Mouse (Mus musculus) embryonic facial prominence, embryonic 13.5 days (tissue): ENCODE measurements at regions not wholly inside any gene's neighbourhood (a gene's known extent, or its start where the extent isn't known, plus 50 kb on each side); places are given as distances from the start of the nearest gene placed in this dataset.

Source experiments
- ATAC-seq: fragments of 200-750 bp; cut with Nextera tagmentation; 2 replicates; pipeline ENCODE4 v1.8.0; 2017; ENCODE audit warnings: low read depth; ENCODE audit not compliant: insufficient number of reproducible peaks, insufficient read depth, low FRiP score, low TSS enrichment
- H3K27ac ChIP-seq: fragments of 300-500 bp; sonication (generic); 2 replicates; pipeline ENCODE4 v1.5.1; 2015; ENCODE audit warnings: moderate library complexity, mild to moderate bottlenecking, inconsistent platforms
- H3K27me3 ChIP-seq: fragments of 300-500 bp; sonication (generic); 2 replicates; pipeline ENCODE4 v1.6.1; 2015; ENCODE audit warnings: mild to moderate bottlenecking, inconsistent platforms
- H3K36me3 ChIP-seq: fragments of 300-500 bp; sonication (generic); 2 replicates; pipeline ENCODE4 v1.6.1; 2015; ENCODE audit warnings: mild to moderate bottlenecking, inconsistent platforms
- H3K4me1 ChIP-seq: fragments of 300-500 bp; sonication (generic); 2 replicates; pipeline ENCODE4 v1.6.1; 2015; ENCODE audit warnings: inconsistent platforms
- H3K4me2 ChIP-seq: fragments of 300-500 bp; sonication (generic); 2 replicates; pipeline ENCODE4 v1.6.1; 2015; ENCODE audit warnings: moderate library complexity, mild to moderate bottlenecking, inconsistent platforms
- H3K4me3 ChIP-seq: fragments of 300-500 bp; sonication (generic); 2 replicates; pipeline ENCODE4 v1.5.1; 2015; ENCODE audit warnings: mild to moderate bottlenecking, inconsistent platforms
- H3K9ac ChIP-seq: fragments of 300-500 bp; sonication (generic); 2 replicates; pipeline ENCODE4 v1.6.1; 2015; ENCODE audit warnings: mild to moderate bottlenecking, inconsistent platforms
- H3K9me3 ChIP-seq: fragments of 300-500 bp; sonication (generic); 2 replicates; pipeline ENCODE4 v1.6.1; 2016; ENCODE audit warnings: inconsistent platforms
- WGBS: fragments of 180-500 bp; shearing (Covaris S2); methylation state at CpG from one replicate; pipeline ENCODE4 v1.1.7; 2015; ENCODE audit warnings: mixed read lengths; 5-methylcytosine and 5-hydroxymethylcytosine counted together

- H3K4me3 ChIP-seq, result no peak overlapping the region
- no peaks in the 10 kb centered on the region for H3K27me3 ChIP-seq
- no peaks in the 10 kb centered on the region for H3K36me3 ChIP-seq
- H3K27ac ChIP-seq, result peak overlapping the region; percentile 57
- peaks cover 14% of the 10 kb centered on the region; the same call in 1 of the 2 replicates for H3K4me1 ChIP-seq
- no peaks in the 10 kb centered on the region for H3K9me3 ChIP-seq
- no peak overlapping the region for H3K9ac ChIP-seq
- ATAC-seq, result no peak
- peak overlapping the region; percentile 30 for H3K4me2 ChIP-seq
- WGBS, result 26% methylated on average over 8 of the region's 8 CpGs
These were observed 137.7 kb downstream of the Ube2u start for GRCm38 (mm10) chr4:100616161-100616915.

GRCm38 (mm10) chr4:100616916-100617488, 138.4 kb downstream of the Ube2u start:
- no peak for ATAC-seq
- Histone ChIP-seq H3K27ac (no peak overlapping the region), H3K27me3 (no peaks in the 10 kb centered on the region), H3K9ac (no peak overlapping the region), H3K36me3 (no peaks in the 10 kb centered on the region), H3K4me3 (no peak overlapping the region), H3K4me1 (peaks cover 14% of the 10 kb centered on the region; the same call in 1 of the 2 replicates), H3K9me3 (no peaks in the 10 kb centered on the region), H3K4me2 (no peak overlapping the region)
- WGBS, result 50% methylated on average over 11 of the region's 11 CpGs

DNA sequence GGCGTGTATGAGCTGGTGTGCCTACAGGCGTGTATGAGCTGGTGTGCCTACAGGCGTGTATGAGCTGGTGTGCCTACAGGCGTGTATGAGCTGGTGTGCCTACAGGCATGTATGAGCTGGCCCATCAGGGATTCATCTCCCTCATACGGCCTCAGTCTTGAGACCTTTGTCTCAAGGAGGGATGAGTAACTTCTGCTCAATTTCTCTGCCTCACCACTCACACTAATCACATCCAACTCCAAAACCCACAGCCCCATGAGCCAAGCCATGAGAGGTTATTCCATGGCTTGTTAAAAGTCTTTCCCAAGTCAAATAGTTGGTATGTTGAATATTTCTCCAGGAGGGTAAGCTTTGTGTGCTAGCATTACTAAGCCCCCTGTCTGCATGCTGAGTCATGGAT, 146.0 kb downstream of the Ube2u start:
- 90% methylated on average over 4 of the region's 5 CpGs for WGBS
- H3K36me3 ChIP-seq, result no peaks in the 10 kb centered on the region
- no peak for ATAC-seq
- H3K4me1 ChIP-seq, result no peaks in the 10 kb centered on the region
- H3K27ac ChIP-seq, result no peak overlapping the region
- no peak overlapping the region for H3K4me3 ChIP-seq
- H3K9ac ChIP-seq, result no peak overlapping the region
- H3K9me3 ChIP-seq, result no peaks in the 10 kb centered on the region
- H3K4me2 ChIP-seq, result no peak overlapping the region
- no peaks in the 10 kb centered on the region for H3K27me3 ChIP-seq

GRCm38 (mm10) chr4:100626551-100626950, 147.9 kb downstream of the Ube2u start:
- no peaks in the 10 kb centered on the region for H3K9me3 ChIP-seq
- no peak for ATAC-seq
- H3K4me3 ChIP-seq, result no peak overlapping the region
- WGBS, result 80% methylated on average over 4 of the region's 4 CpGs
- no peaks in the 10 kb centered on the region for H3K36me3 ChIP-seq
- H3K27me3 ChIP-seq, result no peaks in the 10 kb centered on the region
- H3K27ac ChIP-seq, result no peak overlapping the region
- no peaks in the 10 kb centered on the region for H3K4me1 ChIP-seq
- no peak overlapping the region for H3K4me2 ChIP-seq
- no peak overlapping the region for H3K9ac ChIP-seq

DNA sequence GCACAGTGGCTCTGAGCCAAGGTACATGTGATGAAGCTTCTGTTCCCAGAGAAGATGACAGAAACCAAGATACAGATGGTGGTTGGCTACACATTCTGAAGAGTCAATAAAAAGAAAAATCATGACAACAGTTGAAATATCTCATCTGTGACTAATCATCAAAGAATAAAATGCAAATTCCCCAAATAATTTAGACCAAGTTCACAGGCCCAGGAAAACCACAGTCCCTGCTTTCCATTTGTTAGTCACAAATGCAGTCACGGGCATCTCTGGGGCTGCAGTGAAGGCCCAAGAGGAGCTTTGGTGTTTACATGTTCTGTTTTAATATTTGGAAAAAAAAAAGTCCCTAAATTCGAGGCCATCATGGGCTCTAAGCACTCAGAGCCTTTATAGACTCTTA, 142.1 kb upstream of the Cachd1 start:
- peaks cover 5% of the 10 kb centered on the region; the same call in 1 of the 2 replicates for H3K4me1 ChIP-seq
- no peak overlapping the region for H3K9ac ChIP-seq
- no peaks in the 10 kb centered on the region for H3K27me3 ChIP-seq
- H3K4me2 ChIP-seq, result no peak overlapping the region
- ATAC-seq, result no peak
- H3K27ac ChIP-seq, result no peak overlapping the region
- H3K4me3 ChIP-seq, result no peak overlapping the region
- no peaks in the 10 kb centered on the region for H3K36me3 ChIP-seq
- WGBS, result 33% methylated on average over 2 of the region's 2 CpGs
- no peaks in the 10 kb centered on the region for H3K9me3 ChIP-seq

- whole genome bisulfite sequencing, result 89% methylated on average over 2 of the region's 2 CpGs
- peaks cover 5% of the 10 kb centered on the region; the same call in 1 of the 2 replicates for H3K4me1 ChIP-seq
- no peak for ATAC-seq
- H3K9me3 ChIP-seq, result no peaks in the 10 kb centered on the region
- no peak overlapping the region for H3K27ac ChIP-seq
- no peak overlapping the region for H3K4me2 ChIP-seq
- no peaks in the 10 kb centered on the region for H3K27me3 ChIP-seq
- H3K36me3 ChIP-seq, result no peaks in the 10 kb centered on the region
- H3K9ac ChIP-seq, result no peak overlapping the region
- H3K4me3 ChIP-seq, result no peak overlapping the region
These were observed 138.9 kb upstream of the Cachd1 start for GRCm38 (mm10) chr4:100637597-100637996.

DNA sequence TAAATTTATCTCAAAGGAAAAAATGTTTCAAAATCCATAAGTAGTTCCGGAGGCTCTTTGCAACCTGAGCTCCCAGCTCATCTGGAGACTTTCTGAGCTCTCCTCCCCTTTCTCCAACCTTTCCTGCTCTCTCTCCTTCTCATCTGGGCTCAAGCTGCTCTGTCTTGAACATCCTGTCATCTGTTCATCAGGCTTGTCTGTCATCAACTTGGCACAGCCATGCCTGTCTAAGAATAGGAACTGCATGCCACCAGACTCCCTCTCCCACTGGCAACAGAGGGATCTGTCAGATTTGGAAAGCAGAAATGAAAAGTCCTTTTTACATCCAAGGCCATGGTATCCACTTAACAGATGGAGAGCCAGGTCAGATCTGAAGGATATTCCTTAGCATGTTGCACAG, 115.3 kb upstream of the Cachd1 start:
- no peak for ATAC-seq
- 19% methylated on average over 1 of the region's 1 CpGs for WGBS

GRCm38 (mm10) chr4:100664619-100665264, 111.7 kb upstream of the Cachd1 start:
- H3K36me3 ChIP-seq, result no peaks in the 10 kb centered on the region
- peak overlapping the region; percentile 60; the same call in 1 of the 2 replicates for H3K27ac ChIP-seq
- H3K4me1 ChIP-seq, result peaks cover 15% of the 10 kb centered on the region
- no peaks in the 10 kb centered on the region for H3K9me3 ChIP-seq
- no peak overlapping the region for H3K4me3 ChIP-seq
- H3K9ac ChIP-seq, result no peak overlapping the region
- ATAC-seq, result peak; percentile 69; the same call in 1 of the 2 replicates
- WGBS, result 10% methylated on average over 5 of the region's 5 CpGs
- H3K27me3 ChIP-seq, result no peaks in the 10 kb centered on the region
- H3K4me2 ChIP-seq, result no peak overlapping the region; the same call in 1 of the 2 replicates

More for the DNA sequence above, 115.3 kb upstream of the Cachd1 start:
- Histone ChIP-seq H3K9me3 (no peaks in the 10 kb centered on the region), H3K4me3 (no peak overlapping the region), H3K4me1 (peaks cover 20% of the 10 kb centered on the region), H3K9ac (no peak overlapping the region), H3K4me2 (no peak overlapping the region), H3K27ac (no peak overlapping the region), H3K27me3 (no peaks in the 10 kb centered on the region), H3K36me3 (no peaks in the 10 kb centered on the region)

DNA sequence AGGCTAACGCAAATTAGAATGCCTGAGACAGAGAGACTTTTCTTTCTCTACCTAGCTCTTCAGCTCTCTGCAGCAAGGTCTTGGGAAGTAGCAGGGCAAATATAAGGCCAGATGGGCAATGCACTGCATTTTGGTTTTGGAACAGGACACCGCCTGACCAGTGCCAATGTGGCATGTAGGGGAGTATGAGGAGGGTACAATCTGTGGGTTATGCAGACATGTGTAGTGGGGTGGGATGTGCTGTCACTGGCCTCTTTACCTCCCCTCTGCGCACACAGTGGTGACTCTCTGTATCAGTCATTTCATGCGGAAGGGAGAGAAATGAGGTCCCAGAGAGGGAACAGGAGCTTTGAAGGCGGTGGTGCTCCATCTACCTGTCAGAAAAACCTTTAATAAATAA, 105.9 kb upstream of the Cachd1 start:
- no peaks in the 10 kb centered on the region for H3K36me3 ChIP-seq
- H3K9me3 ChIP-seq, result no peaks in the 10 kb centered on the region
- no peak overlapping the region for H3K4me3 ChIP-seq
- H3K4me1 ChIP-seq, result 0 out of 2 replicates have a peak, but pooled peaks cover 3% of the 10 kb centered on the region
- 83% methylated on average over 5 of the region's 5 CpGs for WGBS
- H3K27ac ChIP-seq, result no peak overlapping the region
- no peak for ATAC-seq
- no peak overlapping the region for H3K4me2 ChIP-seq
- no peaks in the 10 kb centered on the region for H3K27me3 ChIP-seq
- H3K9ac ChIP-seq, result no peak overlapping the region

- Histone ChIP-seq H3K36me3 (no peaks in the 10 kb centered on the region), H3K9ac (no peak overlapping the region), H3K4me1 (0 out of 2 replicates have a peak, but pooled peaks cover 3% of the 10 kb centered on the region), H3K9me3 (no peaks in the 10 kb centered on the region), H3K27ac (no peak overlapping the region), H3K4me3 (no peak overlapping the region), H3K27me3 (no peaks in the 10 kb centered on the region), H3K4me2 (no peak overlapping the region)
- no peak for ATAC-seq
- WGBS, result 84% methylated on average over 4 of the region's 4 CpGs
These were observed 101.6 kb upstream of the Cachd1 start for GRCm38 (mm10) chr4:100674916-100675315.

- H3K36me3 ChIP-seq, result no peaks in the 10 kb centered on the region
- H3K9me3 ChIP-seq, result no peaks in the 10 kb centered on the region
- H3K27me3 ChIP-seq, result no peaks in the 10 kb centered on the region
- H3K4me1 ChIP-seq, result peaks cover 7% of the 10 kb centered on the region; the same call in 1 of the 2 replicates
- no peak overlapping the region for H3K4me3 ChIP-seq
- no peak for ATAC-seq
- no peak overlapping the region for H3K27ac ChIP-seq
- H3K4me2 ChIP-seq, result no peak overlapping the region
- 41% methylated on average over 7 of the region's 7 CpGs for WGBS
- H3K9ac ChIP-seq, result no peak overlapping the region
These were observed 92.7 kb upstream of the Cachd1 start for GRCm38 (mm10) chr4:100683757-100684156.
